Mouse (Mus musculus): ENCODE measurements around the gene Tmem168.

GRCm38 (mm10) chr6:13541761-13542160 lies 66.1 kb downstream of the Tmem168 start:
- no peak for TF ChIP-seq GABPA (IDR thresholded peaks at IDR 0.05; ENCODE audit: low read depth, low read length)
- TF ChIP-seq E2F4 (IDR thresholded peaks at IDR 0.05; ENCODE audit: borderline replicate concordance, low read depth, low read length) = no peak
- no peak for TF ChIP-seq ETS1 (IDR thresholded peaks at IDR 0.05; ENCODE audit: low read depth, low read length)
- TF ChIP-seq CTCF (IDR thresholded peaks at IDR 0.05 in 2 of 3, conservative IDR thresholded peaks at IDR 0.05 in 1 of 3; ENCODE audit: control insufficient read depth in 1 of 3, insufficient read depth in 1 of 3, low read depth in 2 of 3, low read length in 3 of 3, poor library complexity in 1 of 3, severe bottlenecking in 1 of 3) = no peak
- TF ChIP-seq EP300 (IDR thresholded peaks at IDR 0.05; ENCODE audit: low read depth in 1 of 2, low read length in 2 of 2) = no peak
- no peak for TF ChIP-seq SIN3A (IDR thresholded peaks at IDR 0.05; ENCODE audit: low read length)
- no peak for TF ChIP-seq POLR2A (IDR thresholded peaks at IDR 0.05; ENCODE audit: control insufficient read depth in 1 of 2, insufficient read depth in 1 of 2, low read depth in 1 of 2, low read length in 2 of 2, poor library complexity in 1 of 2)
